ENCODE assay signal across 8 mouse cellular contexts in the genomic region with DNA sequence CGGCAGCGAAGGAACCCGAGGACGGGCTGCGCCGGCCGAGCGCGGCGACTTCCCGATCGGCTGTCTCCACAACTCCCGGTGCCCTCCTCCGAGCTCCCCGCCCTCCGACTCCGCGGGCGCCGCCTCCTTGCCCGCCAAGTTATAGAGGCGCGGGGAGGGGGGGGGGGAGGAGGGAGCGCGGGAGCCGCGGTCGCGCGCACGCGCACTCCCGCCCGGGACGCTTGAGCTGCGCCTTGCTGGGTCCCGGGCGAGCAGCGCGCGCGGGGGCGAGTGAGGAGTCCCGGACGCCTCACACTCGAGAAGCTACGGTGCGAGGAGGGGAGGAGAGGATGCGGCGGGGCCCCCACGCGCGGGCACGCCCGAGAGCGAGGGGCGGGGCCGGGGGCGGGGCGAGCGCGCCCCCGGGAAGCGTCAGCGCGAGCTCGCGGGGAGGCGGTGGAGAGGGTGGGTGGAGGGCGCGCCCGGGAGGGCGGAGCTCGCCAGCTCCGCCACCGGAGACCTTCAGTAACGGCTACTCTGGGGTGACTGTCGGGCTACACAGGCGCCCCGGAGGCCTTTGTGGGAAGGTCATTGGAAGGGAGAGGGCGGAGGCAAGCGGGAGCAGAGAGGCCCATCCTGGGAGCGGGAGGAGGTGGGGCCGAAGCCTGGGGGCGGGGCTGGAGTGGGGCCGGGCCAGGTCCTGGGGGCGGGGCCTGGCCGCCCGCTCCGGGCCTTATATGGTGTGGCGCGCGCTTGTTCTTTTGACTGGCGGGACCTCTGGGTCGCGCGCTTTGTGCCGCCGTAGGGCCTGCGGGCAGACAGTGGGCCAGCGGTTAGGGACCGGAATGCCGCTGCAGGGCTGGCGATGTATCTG. TPM values are rescaled to one million over a fixed set of nuclear protein-coding genes. Genes with fewer than 3 reads are reported as not detected.
DNase-seq lines count a peak whose midpoint lies in the region; ATAC-seq and TF ChIP-seq lines count a peak whose summit lies in the region.

A gene (minus strand): TSS at position 112 of the 853 bp plus-strand sequence.

- peak within 1 kb of the TSS; percentile 92 for H3K4me2 ChIP-seq in intestine, postnatal 0 days (replicated peaks; ENCODE audit: low read depth)

- TF ChIP-seq CTCF in intestine, postnatal 0 days (IDR thresholded peaks at IDR 0.05; ENCODE audit: low read depth), result peak; percentile 37

- H3K9me3 ChIP-seq in intestine, postnatal 0 days (ENCODE audit: control insufficient read depth), result no peaks in the 10 kb centered on the region
- no peaks in the 10 kb centered on the region for H3K9me3 ChIP-seq in midbrain, embryonic 10.5 days (replicated peaks)

- H3K4me1 ChIP-seq in intestine, postnatal 0 days (replicated peaks; ENCODE audit: control insufficient read depth, insufficient read depth, low read length), result no peaks in the 10 kb centered on the region
- H3K4me1 ChIP-seq in midbrain, embryonic 10.5 days, result peaks cover 59% of the 10 kb centered on the region

- ATAC-seq in intestine, postnatal 0 days, result peak; percentile 94

- peak within 1 kb of the TSS; percentile 96 for H3K27ac ChIP-seq in intestine, postnatal 0 days (ENCODE audit: low read depth, low read length)
- H3K27ac ChIP-seq in midbrain, embryonic 10.5 days (replicated peaks), result peak within 1 kb of the TSS; percentile 94

- peak; percentile 97 for DNase-seq in adrenal gland, postnatal 10 days
- DNase-seq in embryo, embryonic 9.5 days (ENCODE audit: extremely low spot score), result peak; percentile 95
- DNase-seq in gastrocnemius, postnatal 4 days (ENCODE audit: low spot score in 2 of 2), result peak; percentile 86 to 95
- peak; percentile 92 to 94 for DNase-seq in left cerebral cortex, postnatal 36 days (ENCODE audit: low spot score in 2 of 2)
- peak; percentile 97 for DNase-seq in midbrain, embryonic 10.5 days (ENCODE audit: low spot score)
- peak; percentile 91 to 93 for DNase-seq in right cerebral cortex, postnatal 36 days (ENCODE audit: low spot score in 2 of 2)
- peak; percentile 90 to 92 for DNase-seq in urinary bladder, postnatal 4 days (ENCODE audit: low spot score in 2 of 2)

- WGBS in intestine, postnatal 0 days, result under 1% methylated on average over 78 of the region's 104 CpGs
- WGBS in midbrain, embryonic 10.5 days, result under 1% methylated on average over 101 of the region's 104 CpGs

- peak within 1 kb of the TSS; percentile 72 for H3K4me3 ChIP-seq in intestine, postnatal 0 days (ENCODE audit: low read depth, low read length)
- H3K4me3 ChIP-seq in midbrain, embryonic 10.5 days, result peak within 1 kb of the TSS; percentile 81

- H3K27me3 ChIP-seq in intestine, postnatal 0 days (replicated peaks; ENCODE audit: control insufficient read depth, insufficient read depth, low read length), result no peaks in the 10 kb centered on the region
- H3K27me3 ChIP-seq in midbrain, embryonic 10.5 days (ENCODE audit: low read depth, poor library complexity, severe bottlenecking), result no peaks in the 10 kb centered on the region

- no peaks in the 10 kb centered on the region for H3K36me3 ChIP-seq in intestine, postnatal 0 days (ENCODE audit: control insufficient read depth, insufficient read depth)
- no peaks in the 10 kb centered on the region for H3K36me3 ChIP-seq in midbrain, embryonic 10.5 days

- peak within 1 kb of the TSS; percentile 71 for H3K9ac ChIP-seq in intestine, postnatal 0 days (ENCODE audit: low read depth, low read length)

- intact Hi-C loops in left cerebral cortex, postnatal 36 days (cut with DNase I), result loop anchor here (5.0 to 10.0 kb wide), 5 partner anchors 69 to 1916 kb away; no protein-coding TSS in a partner anchor

RNA-seq across cellular contexts. Expression of the gene that starts here (rescaled TPM):
- total RNA-seq in adrenal gland, postnatal 10 days (2021), result 10 to 100 TPM; 24.8 to 24.9 TPM
- total RNA-seq in gastrocnemius, postnatal 4 days (2021), result 10 to 100 TPM; 28.6 to 31.9 TPM
- 18.5 and 19.7 TPM in 2 replicates for polyA plus RNA-seq in intestine, postnatal 0 days (2015; fragmentation: Nextera tagmentation; extraction: Ambion mirVana)
- 10 to 100 TPM; 37.9 to 43.3 TPM for total RNA-seq in left cerebral cortex, postnatal 36 days (2021)
- 6.6 and 6.7 TPM in 2 replicates for polyA plus RNA-seq in midbrain, embryonic 10.5 days (2016; fragmentation: Nextera tagmentation; extraction: Ambion mirVana)

Comparison
In these comparisons a context has a peak if more than half of its experiments do, and no peak if none do; other contexts are left out.
1. Peak in every context shown above with its lines: DNase-seq, ATAC-seq, H3K4me3 ChIP-seq and H3K27ac ChIP-seq.